Mouse (Mus musculus) frontal cortex, postnatal 14 days (tissue): Measurements from ENCODE around the gene Nedd4.

Experiments used
- DNase-seq, 2 experiments: peaks; one replicate each; pipeline ENCODE4 v3.0.0; 2022; ENCODE audit warnings: low spot score in 2 of 2

The Nedd4 gene

DNA sequence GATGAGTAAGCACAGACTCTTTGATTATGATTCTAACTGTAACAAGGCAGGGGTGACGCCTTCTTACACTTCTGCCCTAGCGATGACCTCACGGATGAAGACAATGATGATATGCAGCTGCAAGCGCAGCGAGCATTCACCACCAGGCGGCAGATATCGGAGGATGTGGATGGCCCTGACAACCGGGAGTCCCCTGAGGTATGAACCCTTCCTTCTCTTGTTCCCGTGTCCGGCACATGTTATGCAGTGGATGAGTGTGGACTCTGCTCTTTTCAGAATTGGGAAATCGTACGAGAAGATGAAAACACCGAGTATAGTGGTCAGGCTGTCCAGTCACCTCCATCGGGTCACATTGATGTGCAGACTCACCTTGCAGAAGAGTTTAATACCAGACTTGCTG is 59.1 kb downstream of the Nedd4 start:
- no peak for DNase-seq

DNA sequence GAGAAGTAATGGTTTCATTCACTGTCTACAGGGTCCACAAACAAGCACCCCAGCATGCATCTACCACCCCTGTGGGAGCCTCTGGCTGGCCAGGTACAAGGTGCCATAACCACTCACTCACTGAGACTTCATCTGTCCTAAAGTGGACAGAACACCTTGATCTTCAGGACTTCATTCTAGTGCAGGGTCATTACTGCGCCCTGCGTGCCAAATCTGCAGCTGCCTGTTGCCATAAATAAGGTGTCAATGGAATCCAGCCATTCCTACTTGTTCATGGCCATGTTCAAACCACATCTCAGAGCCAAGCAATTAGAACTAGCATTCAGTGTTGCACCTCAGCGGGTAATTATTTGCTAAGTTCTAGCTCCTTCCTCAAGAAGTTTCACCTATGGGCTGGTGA is 60.5 kb downstream of the Nedd4 start:
- no peak for DNase-seq

DNA sequence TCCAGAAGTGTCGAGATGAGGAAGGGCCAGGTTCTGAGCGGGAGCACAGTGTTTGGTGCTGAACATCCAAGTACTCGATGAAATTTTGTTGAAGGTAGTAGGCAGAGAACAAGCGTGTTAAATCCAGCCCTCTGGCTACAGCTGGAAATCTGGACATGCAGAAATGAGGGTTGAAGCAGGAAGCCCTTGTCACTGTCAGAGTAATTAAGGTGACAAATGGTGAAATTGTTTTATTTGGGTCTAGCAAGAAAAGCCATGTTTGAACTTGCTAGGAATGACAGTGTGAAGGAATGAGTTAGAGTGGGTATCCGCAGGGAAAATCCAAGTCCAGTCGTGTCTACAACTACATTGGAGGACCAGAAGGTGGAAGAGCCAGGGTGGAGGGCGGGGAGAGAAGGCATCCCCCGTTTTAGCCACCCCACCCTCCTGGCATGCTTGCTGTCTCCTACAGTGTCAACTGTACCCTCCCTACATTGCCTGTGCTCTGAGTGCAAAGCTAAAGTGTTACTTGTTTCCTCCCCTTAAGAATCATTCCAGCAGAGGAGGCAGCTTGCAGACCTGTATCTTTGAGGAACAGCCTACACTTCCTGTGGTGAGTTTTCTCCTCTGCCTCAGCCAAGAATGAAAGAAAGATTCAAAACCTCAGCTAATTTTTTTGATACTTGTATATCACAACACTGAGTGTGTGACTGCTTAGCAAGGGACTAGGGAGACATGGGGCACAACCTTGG is 62.5 kb downstream of the Nedd4 start:
- DNase-seq, result no peak

DNA sequence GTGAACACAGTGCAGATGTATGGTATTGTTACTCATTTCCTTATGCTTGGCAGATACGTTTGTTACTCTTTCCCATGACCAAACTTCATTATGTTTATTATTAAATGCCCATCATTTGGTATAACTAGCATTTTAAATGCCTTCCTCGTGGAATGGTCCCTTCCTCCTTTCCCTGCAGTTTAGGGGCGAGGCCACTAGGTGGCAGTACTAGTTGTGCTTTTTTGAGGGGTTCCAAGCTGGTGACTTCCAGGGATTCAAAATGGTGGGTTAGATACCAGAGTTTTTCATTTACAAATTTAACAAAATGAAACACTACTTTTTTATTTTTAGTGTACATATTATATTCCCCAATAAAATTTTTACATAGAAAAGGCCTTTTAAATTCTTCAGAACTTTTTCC is 71.8 kb downstream of the Nedd4 start:
- DNase-seq, result peak in 1 of 2 experiments; percentile 45

DNA sequence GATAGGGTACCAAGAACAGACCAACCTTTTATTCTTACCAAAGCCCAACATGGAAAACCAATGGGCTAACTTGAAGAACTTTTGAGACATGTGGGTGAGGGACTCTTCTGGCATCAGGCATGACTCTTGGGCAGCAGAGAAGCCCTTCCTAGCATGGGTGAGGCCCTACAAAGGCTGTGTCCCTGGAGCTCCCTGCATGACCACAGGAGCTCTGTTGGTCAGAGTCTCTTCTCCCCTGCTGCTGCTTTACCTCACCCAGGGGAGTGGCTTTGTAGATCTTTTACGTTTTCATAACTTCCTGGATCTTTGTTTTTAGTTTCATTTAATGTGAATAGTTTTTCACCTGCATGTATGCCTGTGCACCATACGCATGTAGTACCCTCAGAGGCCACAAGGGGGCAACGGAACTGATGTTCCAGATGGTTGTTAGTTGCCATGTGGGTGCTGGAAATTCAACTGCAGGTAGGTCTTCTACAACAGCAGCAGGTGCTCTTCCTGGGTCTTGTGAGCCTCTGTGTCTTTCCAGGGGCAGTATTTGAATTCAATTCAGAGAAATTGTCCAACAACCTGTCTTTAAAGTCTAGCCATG is 73.8 kb downstream of the Nedd4 start:
- no peak for DNase-seq

DNA sequence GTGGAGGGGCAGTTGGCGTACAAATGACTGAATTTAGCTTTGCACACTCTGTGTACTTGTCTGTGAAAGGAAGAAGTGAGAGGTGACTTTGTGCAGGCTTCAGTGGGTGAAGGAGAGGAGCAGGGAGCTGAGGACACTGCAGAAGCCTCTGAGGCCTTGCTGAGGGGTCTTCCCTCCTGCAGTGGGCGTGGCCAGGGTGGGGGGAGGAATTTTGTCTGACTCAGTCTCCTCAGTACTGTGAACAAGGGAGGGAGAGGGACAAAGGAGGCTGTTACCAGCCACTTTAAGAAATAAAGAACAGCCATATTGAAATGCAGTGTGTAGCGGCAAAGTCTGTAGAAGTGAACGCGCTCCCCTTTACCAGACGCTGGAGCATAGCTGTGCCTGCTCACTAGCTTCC is 79.1 kb downstream of the Nedd4 start:
- no peak for DNase-seq

DNA sequence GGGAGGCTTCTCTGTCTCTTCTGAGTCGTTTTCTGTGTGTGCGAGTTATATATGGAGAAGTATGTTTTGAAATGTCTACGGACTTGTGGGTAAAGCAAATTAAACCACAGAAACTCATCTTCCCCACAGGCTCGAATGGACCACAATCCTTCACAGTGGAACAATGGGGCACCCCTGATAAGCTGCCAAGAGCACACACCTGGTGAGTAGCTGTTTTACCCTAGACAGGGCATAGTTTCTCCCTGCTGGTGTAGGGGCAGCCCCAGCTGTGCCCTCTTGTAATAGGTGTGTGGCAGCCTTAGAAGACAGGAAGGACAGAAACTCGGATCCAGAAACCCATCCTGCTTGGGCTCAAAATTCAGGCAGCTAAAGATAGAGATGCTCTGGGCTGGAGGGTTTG is 84.1 kb downstream of the Nedd4 start:
- DNase-seq, result no peak

DNA sequence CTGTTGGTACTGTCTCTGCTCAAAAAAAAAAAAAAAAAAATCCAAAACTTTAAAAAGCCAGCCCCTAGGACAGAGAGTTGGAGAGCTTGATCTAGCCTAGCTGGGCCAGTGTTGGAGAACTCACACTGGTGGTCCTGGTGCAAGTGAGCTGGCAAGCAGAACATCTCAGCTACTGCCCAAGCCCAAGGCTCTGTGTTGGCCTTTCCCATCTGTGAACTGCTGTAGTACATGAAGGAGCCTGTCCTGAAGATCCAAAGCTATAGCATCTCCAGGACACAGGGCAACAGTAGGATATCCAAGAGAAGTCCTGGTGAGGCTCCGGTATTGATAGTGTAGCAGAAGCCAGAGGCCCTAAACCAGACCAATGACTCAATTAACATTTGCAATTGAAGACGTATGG is 88.1 kb downstream of the Nedd4 start:
- DNase-seq, result no peak

DNA sequence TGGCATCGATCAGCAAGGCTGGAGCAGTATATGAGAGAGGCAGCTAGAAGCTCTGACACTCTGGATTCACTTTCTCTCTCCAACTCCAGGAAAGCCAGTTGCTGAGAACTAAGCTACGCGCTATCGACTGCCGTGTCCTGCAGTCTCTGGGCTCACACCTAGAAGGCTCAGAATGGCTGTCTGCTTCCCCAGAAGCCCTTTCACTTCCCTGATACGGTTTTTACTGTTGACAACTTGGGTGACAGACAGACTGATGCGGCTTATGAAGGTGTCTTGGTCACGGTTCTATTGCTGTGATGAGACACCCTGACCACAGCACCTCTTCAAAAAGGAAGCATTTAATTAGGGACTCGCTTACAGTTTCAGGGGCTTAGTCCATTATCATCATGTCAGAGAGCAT is 90.5 kb downstream of the Nedd4 start:
- no peak for DNase-seq

DNA sequence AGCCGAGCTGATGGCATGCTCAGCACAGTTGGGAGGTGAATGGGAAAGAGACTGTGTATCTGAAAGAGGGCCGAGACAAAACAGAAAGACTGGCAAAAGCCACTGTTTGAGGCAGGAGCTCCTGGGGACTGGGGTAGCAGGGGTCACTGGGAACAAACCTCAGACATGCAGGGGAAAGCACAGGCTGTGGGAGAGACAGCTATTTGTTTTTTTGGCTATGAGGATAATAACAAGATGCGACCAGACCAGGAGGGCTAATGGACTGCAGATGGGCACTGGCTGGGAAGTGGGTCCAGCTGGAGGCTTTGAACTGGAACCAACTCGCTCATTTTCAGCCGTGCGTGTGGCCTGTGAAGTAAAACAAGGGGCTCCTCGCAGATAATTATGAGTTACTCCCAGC is 91.6 kb downstream of the Nedd4 start:
- no peak for DNase-seq

DNA sequence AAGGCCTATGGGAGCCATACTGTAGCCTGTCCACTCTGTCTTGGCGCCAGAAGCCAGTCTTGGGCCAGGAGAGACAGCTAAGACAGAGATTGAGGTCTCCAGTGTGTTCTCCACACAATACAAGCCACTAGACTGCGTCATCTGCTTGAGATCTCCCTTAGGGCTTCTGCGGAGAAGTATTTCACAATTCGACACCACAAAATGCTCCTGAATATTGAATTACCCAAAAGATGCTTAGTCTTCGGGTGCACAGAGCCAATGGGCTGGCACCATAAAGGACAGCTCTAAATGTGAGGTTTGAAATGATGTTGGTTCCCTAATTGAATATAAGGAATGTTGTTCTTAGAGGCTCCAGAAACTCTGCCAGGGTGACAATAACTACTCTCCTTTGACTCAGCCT is 95.0 kb downstream of the Nedd4 start:
- DNase-seq, result no peak

DNA sequence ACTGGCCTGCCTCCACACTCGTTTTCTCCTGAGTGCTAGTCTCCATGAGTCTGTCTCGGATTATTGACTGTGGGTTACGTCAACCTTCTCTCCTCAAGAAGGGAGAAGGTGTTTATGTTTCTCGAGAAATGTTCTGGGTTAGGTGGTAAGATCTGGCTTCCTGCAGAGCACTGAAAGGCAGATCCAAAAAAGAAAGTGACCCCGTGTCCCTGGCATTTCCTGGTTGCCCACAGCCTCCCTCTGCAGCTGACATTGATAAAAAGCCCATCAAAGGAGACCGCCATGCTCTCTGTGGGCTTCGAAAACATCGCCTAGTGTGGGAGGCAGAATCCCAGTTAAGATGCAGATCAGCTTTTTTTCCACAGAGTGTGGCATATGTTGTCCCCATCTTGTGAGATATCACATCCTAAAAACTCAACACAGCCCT is 96.6 kb downstream of the Nedd4 start:
- no peak for DNase-seq

DNA sequence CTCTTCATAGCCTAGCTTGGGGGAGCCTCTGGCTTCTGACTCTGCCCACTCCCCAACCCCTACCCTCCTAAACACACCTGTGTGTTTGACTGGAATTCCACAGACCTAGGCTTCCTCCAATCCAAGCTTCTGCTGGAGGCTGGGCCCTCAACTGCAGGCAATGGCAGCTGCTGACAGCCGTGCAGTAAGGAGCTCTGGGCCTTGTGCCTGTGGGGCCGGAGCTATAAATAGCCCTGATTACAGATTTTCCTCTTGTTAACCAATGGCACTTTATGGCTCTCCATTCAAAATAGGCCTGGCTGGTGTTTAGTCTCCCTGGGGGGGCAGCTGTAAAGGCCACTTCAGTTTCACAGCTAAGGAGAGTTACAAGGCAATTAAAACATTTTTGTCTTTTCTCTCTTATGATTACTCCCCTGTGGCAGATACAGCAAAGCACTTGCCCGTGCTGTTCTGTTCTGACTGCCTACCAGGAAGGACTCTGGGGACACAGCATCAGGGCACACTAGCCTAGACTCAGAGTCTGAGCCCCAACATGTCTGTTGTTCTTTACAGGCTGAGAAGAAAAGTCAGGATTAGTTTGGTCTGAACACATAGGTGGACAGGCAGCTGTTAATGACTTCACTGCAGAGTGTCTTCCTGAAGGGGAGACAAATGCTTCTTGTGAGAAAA is 101.0 kb downstream of the Nedd4 start:
- no peak for DNase-seq

DNA sequence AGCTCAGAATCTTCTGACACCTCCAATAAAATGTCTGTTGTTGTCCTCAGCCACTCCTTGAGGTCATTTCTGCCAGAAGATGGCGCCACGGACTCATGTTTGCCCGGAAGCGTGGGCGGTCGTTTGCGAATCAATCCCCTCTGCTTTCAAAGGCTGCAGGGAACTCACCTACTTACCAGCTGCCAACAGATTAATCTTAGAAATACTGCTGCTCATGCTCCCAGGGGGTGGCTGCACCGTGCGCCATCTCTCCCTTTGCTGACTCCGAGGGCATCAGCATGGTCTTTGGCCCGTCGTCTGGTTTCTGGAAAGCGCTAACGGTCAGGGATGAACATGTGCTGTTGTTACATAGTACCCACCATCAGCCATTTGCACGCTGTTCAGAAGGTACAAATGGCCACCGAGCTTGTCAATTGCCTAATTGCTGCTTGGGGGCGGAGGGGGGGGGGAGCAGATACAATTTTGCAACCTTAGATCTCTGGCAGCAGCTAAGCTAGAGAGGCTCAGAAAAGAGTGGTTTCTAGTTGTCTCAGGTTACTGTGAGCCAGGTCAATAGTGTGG is 104.7 kb downstream of the Nedd4 start:
- DNase-seq, result peak; percentile 88 to 91

DNA sequence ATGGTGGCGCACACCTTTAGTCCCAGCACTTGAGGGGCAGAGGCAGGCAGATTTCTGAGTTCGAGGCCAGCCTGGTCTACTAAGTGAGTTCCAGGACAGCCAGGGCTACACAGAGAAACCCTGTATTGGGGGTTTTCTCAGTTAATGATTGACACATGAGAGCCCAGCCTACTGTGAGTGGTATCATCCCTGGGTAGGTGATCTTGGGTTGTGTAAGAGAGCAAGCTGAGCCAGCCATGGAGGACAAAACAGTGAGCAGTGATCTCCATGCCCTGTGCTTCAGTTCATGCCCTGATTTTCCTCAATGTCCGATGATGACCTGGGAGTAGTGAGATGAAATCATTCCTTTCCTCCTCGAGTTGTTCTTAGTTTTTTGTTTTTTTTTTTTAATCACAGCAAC is 112.9 kb downstream of the Nedd4 start:
- no peak for DNase-seq

DNA sequence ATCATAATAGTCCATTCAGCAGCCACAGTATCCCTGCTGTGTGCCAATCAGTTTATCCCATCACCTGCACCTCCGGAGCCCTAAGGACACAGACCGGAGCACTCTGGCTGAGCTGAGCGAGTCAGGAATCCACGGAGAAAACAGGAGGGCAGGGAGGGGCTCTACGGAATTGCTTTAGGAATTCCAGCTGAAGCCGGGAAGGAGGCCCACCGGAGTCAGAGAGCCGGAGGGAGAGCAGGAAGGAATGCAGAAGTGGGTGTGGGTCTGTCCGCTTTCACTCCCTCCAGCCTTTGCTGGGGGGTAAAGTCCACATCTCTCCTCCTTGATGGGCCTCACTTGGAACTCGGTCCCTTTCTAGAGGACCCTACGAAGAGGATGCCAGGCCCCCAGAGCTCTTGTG is 116.9 kb downstream of the Nedd4 start:
- DNase-seq, result no peak

DNA sequence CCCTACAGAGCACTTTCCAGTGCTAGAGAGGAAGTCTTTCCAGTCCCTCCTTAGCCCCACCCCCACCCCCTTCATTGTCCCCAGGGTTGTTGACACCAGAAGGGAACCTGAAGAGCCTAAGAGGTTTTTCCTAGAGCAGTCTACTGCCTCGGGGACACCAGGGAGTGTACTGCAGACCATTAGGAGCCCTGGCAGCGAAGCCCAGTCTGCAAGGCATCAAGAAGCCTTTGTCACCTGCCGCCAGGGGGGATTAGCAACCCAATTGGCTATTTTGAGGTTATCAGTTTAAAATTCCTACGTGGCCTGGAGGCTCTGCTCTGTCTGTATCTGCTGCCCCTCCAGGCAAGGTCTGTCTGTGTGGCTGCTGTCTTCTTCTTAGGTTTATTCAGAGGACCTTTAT is 117.6 kb downstream of the Nedd4 start:
- DNase-seq, result no peak

DNA sequence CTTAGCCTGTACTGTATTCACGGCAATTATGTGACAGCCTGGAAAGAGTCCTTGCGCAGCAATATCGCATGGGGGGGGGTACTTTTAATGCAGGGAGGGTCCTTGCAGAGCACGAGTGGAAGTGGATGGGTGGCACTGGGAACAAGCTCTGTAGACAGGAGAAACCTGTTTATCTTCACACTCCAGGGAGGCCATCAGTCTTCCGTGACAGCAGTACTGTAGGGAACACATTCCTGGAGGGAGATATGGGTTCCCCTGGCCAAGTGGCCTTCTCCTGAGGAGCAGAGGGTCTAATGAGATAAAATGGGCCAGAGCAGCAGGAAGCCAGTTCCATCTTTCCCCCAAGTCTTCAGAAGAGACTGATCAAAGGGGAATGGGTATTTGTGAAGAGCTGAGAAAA is 118.5 kb downstream of the Nedd4 start:
- DNase-seq, result no peak

DNA sequence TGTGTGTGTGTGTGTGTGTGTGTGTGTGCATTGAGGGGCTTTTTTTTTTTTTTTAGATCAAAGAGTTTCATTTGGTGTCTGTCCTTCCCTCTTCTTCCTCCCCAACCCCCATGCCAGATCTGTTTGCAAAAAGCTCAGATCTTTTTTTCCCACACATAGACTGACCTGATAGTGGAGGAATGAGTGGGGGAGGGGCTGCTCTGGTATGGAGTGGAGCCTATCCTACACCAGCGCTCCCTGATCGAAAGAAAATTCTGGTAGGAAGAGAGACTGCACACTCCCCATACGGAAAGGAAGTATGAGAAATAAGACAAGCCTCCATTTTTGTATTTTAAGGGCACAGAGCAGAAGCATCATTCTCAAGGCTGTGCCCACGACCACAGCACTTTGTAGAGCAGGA is 119.3 kb downstream of the Nedd4 start:
- DNase-seq, result no peak

DNA sequence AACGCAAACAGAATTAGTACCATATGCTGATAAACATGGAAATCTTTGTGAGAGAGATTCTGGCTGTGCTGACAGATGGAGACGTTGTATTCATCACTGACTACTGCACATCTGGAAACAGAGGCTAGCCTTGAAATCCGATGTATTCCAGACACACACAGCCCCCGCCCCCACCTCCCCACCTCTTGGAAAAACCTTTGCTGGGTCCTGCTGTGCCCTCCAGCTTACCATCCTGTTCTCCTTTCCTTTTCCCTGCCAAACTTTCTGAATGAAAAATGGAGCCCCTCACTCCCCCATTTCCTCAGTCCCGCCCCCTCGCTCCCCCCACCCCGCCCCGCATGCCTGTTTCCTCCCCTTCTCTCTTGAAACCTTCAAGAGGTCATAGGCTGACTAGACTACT is 120.0 kb downstream of the Nedd4 start:
- no peak for DNase-seq

DNA sequence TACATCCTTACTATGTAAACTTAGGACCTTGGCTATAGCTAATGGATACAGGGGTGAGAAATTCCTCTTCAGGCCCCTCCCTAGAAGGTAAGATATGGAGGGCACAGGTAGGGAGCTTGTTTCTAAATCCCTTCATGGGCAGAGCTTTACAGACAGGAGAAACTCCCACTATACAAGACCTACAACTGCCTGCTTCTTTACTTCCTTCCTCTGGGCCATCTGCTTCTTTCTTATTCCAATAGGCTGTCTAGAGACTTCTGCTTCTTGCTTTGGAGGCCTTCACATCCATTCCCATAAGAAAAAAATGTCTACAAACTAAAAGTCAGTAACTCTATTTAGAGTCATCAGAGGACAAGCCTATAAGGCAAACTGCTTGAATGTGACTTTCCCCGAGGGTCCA is 125.6 kb downstream of the Nedd4 start:
- no peak for DNase-seq

DNA sequence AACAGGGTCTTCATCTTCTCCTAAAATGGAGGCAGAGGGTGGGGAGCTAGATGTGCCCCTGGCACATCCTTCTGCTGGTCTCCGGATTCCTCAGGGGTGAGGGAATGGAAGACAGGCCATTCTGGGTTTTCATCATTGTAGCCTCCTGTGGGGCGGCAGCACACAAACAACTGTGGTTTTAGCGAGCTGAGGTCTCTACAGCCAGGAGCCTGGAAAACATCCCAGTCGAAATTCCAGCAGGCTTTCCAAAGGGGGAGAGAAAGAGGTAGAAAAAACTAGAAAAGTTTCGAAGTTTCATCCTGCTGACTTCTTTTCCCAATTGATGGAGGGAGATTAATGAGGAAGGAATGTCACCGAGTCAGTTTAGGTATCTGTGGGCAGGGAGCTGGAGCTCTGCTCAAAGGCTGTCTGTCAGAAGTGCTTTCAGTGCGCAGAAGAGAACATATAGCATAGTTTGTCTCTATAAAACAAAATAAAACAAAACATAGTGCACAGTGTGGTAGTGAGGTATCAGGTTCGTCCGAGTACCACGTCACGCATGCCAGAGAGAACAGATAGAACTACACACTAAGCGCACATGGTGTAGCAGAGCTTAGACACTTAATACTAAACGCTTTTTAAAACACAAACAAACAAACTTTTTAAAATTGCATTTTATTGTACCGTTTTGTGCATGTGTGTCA is 128.5 kb downstream of the Nedd4 start:
- no peak for DNase-seq

DNA sequence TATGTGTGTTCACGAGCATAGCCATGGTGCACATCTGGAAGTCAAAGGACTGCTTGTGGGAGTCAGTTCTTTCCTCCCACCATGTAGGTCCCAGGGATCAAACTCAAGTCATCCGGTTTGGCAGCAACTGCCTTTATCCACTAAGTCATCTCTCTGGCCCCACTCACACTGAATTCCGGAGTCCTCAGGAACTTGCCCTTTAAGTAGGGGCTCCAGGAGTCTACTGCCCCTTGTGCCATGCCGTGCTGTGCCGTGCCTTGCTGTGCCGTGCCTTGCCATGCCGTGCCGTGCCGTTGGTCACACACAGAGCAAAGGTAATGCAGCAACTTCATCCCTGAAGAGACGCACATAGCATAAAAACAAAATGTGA is 129.1 kb downstream of the Nedd4 start:
- no peak for DNase-seq
